Mouse (Mus musculus): ENCODE data around the gene Nlrp6. TPM values are rescaled to one million over a fixed set of nuclear protein-coding genes. Genes with fewer than 3 reads are reported as not detected.
"Not testable (repeated sequence)": the region's sequence is repeated elsewhere in the genome, so short reads cannot be mapped to it uniquely, and the experiment has no call there.

Nlrp6 gene
- polyA plus RNA-seq, 1 experiment, result not detected

DNA sequence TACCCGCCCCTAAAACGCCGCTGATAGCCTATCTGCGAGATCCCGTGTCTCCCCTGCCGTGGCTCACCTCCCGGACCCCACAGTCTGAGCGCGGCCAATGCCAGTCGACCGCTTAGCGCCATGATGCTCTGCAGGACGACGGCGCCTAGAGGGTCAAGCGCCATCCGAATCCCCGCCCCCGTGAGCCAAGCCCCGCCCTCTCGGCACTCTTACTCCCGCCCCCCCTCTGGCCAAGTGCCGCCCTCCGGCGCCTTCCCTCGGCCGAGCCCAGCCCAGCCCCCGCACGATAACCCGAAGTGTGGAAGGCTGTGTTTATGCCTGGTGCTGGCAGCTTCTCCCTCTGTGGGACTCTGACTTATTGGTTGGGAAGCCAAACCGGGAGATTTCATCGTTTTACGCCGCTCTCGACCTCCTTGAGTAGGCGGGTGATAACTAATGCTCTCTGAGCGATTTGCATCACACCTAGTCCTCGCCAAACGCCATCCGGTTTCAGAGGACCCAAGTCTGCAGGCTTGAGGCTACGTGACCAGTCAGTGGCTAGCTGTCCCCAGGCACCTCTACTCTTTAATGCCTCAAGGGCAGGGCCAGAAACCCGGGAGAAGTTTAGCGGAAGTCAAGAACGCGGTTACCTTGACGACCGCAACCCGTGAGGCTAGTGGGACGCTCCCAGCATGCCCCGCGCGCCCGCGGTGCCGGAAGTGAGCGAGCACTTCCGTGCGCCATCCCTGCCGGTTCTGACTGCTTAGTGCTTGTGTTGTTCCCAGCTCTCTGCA is 38.8 kb upstream of the Nlrp6 start, which contains the start of the genes Psmd13 and Sirt3:
TSS of gene Psmd13 (plus strand) at position 273 of the 773 bp plus-strand sequence.
TSS of gene Sirt3 (minus strand) at position 614 of the 773 bp plus-strand sequence.
- Histone ChIP-seq H3K9ac (ENCODE audit: low read depth, poor library complexity, severe bottlenecking) (peak within 1 kb of the TSS; percentile 59), H3K9me3 (replicated peaks; ENCODE audit: control insufficient read depth, insufficient read depth, low read length, poor library complexity, severe bottlenecking) (no peaks in the 10 kb centered on the region), H3K27ac (ENCODE audit: insufficient read depth, low read length) (peak within 1 kb of the TSS; percentile 7; the same call in 1 of the 2 replicates), H3K27me3 (ENCODE audit: control insufficient read depth, insufficient read depth, low read length, poor library complexity, severe bottlenecking) (no peaks in the 10 kb centered on the region), H3K4me1 (ENCODE audit: control insufficient read depth, insufficient read depth, low read length) (no peaks in the 10 kb centered on the region), H3K36me3 (ENCODE audit: control insufficient read depth, insufficient read depth, low read length, poor library complexity, severe bottlenecking) (peaks cover 7% of the 10 kb centered on the region), H3K4me3 (ENCODE audit: low read depth, low read length) (peak within 1 kb of the TSS; percentile 96)
- TF ChIP-seq EP300 (IDR thresholded peaks at IDR 0.05; ENCODE audit: insufficient read depth, low read depth, low read length), result 0 out of 2 replicates have a peak, but pooled peaks have one; percentile 5
- no peak for TF ChIP-seq CTCF (IDR thresholded peaks at IDR 0.05; ENCODE audit: low read depth, low read length)
- TF ChIP-seq POLR2A (IDR thresholded peaks at IDR 0.05; ENCODE audit: insufficient read depth, low read length), result peak; percentile 39

DNA sequence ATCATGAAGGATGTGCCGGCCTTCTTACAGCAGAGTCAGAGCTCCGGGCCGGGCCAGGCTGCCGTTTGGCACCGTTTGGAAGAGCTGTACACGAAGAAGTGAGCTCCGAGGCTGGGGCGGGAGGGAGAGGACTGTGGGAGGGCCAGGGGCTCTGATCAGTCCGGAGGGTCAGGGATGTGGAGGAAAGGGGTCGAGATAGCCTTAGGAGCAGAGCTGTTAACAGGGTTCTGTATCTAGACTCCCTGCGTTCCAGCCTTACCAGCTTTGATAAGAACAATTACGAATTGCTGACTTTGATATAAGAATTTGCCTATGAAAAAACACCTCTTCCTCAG is 38.3 kb upstream of the Nlrp6 start:
- Histone ChIP-seq H3K9ac (ENCODE audit: low read depth, poor library complexity, severe bottlenecking) (peak overlapping the region; percentile 59), H3K27me3 (ENCODE audit: control insufficient read depth, insufficient read depth, low read length, poor library complexity, severe bottlenecking) (no peaks in the 10 kb centered on the region), H3K4me3 (ENCODE audit: low read depth, low read length) (peak overlapping the region; percentile 96), H3K4me1 (ENCODE audit: control insufficient read depth, insufficient read depth, low read length) (no peaks in the 10 kb centered on the region), H3K9me3 (replicated peaks; ENCODE audit: control insufficient read depth, insufficient read depth, low read length, poor library complexity, severe bottlenecking) (no peaks in the 10 kb centered on the region), H3K27ac (ENCODE audit: insufficient read depth, low read length) (no peak overlapping the region), H3K36me3 (ENCODE audit: control insufficient read depth, insufficient read depth, low read length, poor library complexity, severe bottlenecking) (peaks cover 12% of the 10 kb centered on the region)
- TF ChIP-seq EP300 (IDR thresholded peaks at IDR 0.05; ENCODE audit: insufficient read depth, low read depth, low read length) (0 out of 2 replicates have a peak, but pooled peaks have one; percentile 2), POLR2A (IDR thresholded peaks at IDR 0.05; ENCODE audit: insufficient read depth, low read length) (no peak), CTCF (IDR thresholded peaks at IDR 0.05; ENCODE audit: low read depth, low read length) (no peak)

DNA sequence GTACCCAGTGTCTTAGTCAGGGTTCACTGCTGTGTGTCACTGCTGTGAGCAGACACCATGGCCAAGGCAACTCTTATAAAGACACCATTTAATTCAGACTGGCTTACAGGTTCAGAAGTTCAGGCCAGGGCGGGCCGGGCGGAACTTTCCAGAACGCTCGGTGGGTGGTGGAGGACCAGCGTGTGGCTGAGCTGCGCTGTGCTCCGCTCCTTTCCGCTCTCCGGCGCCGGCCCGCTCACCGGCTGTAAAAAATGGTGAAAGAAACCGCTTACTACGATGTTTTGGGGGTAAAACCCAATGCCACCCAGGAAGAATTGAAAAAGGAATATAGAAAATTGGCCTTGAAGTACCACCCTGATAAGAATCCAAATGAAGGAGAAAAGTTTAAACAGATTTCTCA is 30.1 kb upstream of the Nlrp6 start:
- not testable (repeated sequence) for H3K4me3 ChIP-seq (ENCODE audit: low read depth, low read length); H3K9me3 ChIP-seq (replicated peaks; ENCODE audit: control insufficient read depth, insufficient read depth, low read length, poor library complexity, severe bottlenecking); H3K27ac ChIP-seq (ENCODE audit: insufficient read depth, low read length); H3K9ac ChIP-seq (ENCODE audit: low read depth, poor library complexity, severe bottlenecking); H3K27me3 ChIP-seq (ENCODE audit: control insufficient read depth, insufficient read depth, low read length, poor library complexity, severe bottlenecking); H3K4me1 ChIP-seq (ENCODE audit: control insufficient read depth, insufficient read depth, low read length)
- H3K36me3 ChIP-seq (ENCODE audit: control insufficient read depth, insufficient read depth, low read length, poor library complexity, severe bottlenecking), result peaks cover 55% of the 10 kb centered on the region

DNA sequence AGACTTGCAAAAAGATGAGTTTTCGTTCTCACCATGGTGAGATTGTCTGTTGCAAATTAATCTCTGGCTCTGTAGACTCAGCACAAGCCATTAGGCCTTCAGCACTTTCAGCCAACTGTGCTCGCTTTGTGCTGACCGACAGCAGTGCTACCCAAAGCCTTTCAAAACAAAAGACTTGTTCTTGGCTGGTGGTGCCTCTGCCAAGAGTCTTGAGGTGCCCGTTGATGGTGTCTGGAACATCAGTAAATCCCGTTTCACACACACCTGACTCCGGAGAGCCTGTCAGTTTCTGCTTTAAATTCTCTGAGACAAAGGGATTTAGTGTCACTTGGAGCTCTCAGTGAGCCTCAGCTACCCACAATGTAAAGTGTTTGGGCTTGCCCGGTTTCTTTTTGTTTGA is 26.7 kb upstream of the Nlrp6 start:
- H3K9me3 ChIP-seq (replicated peaks; ENCODE audit: control insufficient read depth, insufficient read depth, low read length, poor library complexity, severe bottlenecking), result no peaks in the 10 kb centered on the region
- TF ChIP-seq CTCF (IDR thresholded peaks at IDR 0.05; ENCODE audit: low read depth, low read length), result no peak
- TF ChIP-seq POLR2A (IDR thresholded peaks at IDR 0.05; ENCODE audit: insufficient read depth, low read length), result no peak
- no peak for TF ChIP-seq EP300 (IDR thresholded peaks at IDR 0.05; ENCODE audit: insufficient read depth, low read depth, low read length)
- no peak overlapping the region for H3K4me3 ChIP-seq (ENCODE audit: low read depth, low read length)
- no peaks in the 10 kb centered on the region for H3K4me1 ChIP-seq (ENCODE audit: control insufficient read depth, insufficient read depth, low read length)
- no peak overlapping the region for H3K9ac ChIP-seq (ENCODE audit: low read depth, poor library complexity, severe bottlenecking)
- no peaks in the 10 kb centered on the region for H3K27me3 ChIP-seq (ENCODE audit: control insufficient read depth, insufficient read depth, low read length, poor library complexity, severe bottlenecking)
- H3K36me3 ChIP-seq (ENCODE audit: control insufficient read depth, insufficient read depth, low read length, poor library complexity, severe bottlenecking), result peaks cover 36% of the 10 kb centered on the region
- H3K27ac ChIP-seq (ENCODE audit: insufficient read depth, low read length), result no peak overlapping the region

DNA sequence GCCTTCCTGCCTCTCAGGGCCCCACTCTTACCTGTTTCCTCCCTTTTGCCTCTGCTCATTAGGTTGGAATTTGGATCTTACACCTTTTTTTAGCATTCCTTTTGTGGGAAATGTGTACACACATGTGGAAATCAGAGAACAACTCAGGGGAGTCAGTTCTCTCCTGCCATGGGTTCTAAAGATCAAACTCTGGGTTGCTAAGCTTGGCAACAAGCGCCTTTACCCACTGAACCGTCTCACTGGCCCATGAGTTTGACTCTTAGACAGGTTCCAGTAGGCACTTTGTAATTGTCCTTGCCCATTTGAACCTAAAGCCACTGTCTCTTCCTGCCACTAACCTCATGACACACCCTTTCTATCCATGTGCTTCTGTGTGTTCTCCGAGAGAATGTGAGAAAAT is 26.1 kb upstream of the Nlrp6 start:
- Histone ChIP-seq H3K36me3 (ENCODE audit: control insufficient read depth, insufficient read depth, low read length, poor library complexity, severe bottlenecking) (peaks cover 30% of the 10 kb centered on the region), H3K4me1 (ENCODE audit: control insufficient read depth, insufficient read depth, low read length) (no peaks in the 10 kb centered on the region), H3K27ac (ENCODE audit: insufficient read depth, low read length) (no peak overlapping the region), H3K4me3 (ENCODE audit: low read depth, low read length) (no peak overlapping the region), H3K9me3 (replicated peaks; ENCODE audit: control insufficient read depth, insufficient read depth, low read length, poor library complexity, severe bottlenecking) (no peaks in the 10 kb centered on the region), H3K27me3 (ENCODE audit: control insufficient read depth, insufficient read depth, low read length, poor library complexity, severe bottlenecking) (no peaks in the 10 kb centered on the region), H3K9ac (ENCODE audit: low read depth, poor library complexity, severe bottlenecking) (no peak overlapping the region)
- TF ChIP-seq EP300 (IDR thresholded peaks at IDR 0.05; ENCODE audit: insufficient read depth, low read depth, low read length), result no peak
- TF ChIP-seq CTCF (IDR thresholded peaks at IDR 0.05; ENCODE audit: low read depth, low read length), result no peak
- TF ChIP-seq POLR2A (IDR thresholded peaks at IDR 0.05; ENCODE audit: insufficient read depth, low read length), result no peak

DNA sequence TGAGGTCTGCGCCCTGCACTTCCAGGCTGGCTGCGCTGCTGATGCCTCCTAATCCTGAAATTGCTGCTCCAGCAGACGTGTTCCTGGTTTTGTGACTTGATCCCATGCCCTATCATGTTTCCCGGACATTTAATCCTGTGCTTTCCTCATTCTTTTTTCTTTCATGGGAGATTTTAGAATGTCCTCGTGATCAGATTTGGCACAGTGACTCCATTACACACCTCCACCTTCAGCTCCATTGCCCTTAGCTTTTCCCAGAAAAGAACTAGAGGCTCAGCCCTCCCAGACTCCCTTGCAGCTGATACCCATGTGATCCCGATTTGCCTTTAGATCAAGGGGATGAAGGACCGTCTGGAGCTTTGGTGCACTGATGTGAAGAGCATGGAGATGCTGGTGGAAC is 22.8 kb upstream of the Nlrp6 start:
- H3K4me1 ChIP-seq (ENCODE audit: control insufficient read depth, insufficient read depth, low read length), result no peaks in the 10 kb centered on the region
- no peak for TF ChIP-seq POLR2A (IDR thresholded peaks at IDR 0.05; ENCODE audit: insufficient read depth, low read length)
- no peak for TF ChIP-seq EP300 (IDR thresholded peaks at IDR 0.05; ENCODE audit: insufficient read depth, low read depth, low read length)
- TF ChIP-seq CTCF (IDR thresholded peaks at IDR 0.05; ENCODE audit: low read depth, low read length), result no peak
- no peak overlapping the region for H3K4me3 ChIP-seq (ENCODE audit: low read depth, low read length)
- H3K27ac ChIP-seq (ENCODE audit: insufficient read depth, low read length), result no peak overlapping the region
- H3K9me3 ChIP-seq (replicated peaks; ENCODE audit: control insufficient read depth, insufficient read depth, low read length, poor library complexity, severe bottlenecking), result no peaks in the 10 kb centered on the region
- H3K9ac ChIP-seq (ENCODE audit: low read depth, poor library complexity, severe bottlenecking), result no peak overlapping the region
- H3K27me3 ChIP-seq (ENCODE audit: control insufficient read depth, insufficient read depth, low read length, poor library complexity, severe bottlenecking), result no peaks in the 10 kb centered on the region
- peaks cover 13% of the 10 kb centered on the region for H3K36me3 ChIP-seq (ENCODE audit: control insufficient read depth, insufficient read depth, low read length, poor library complexity, severe bottlenecking)
